12 mouse cellular contexts compared by ENCODE assay signal in the genomic region with DNA sequence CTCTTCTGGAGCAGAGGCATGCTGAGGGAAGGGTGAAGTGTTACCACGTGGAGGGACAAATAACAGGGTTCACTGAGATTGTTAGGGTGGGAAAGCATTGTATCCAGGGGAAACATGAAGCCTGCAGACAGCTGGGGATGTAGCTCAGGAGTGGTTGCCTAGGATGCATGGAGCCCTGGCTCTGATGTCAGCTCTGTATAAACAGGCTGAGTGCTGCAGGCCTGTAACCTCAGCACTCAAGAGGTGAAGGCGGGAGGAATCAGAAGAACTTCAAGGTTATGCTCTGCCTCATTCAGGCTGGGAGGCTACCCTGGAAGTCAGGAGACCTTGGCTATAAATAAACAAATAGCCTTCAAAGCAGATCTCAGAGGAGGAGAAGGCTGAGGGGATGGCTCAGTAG. TPM values are rescaled to one million over a fixed set of nuclear protein-coding genes. Genes with fewer than 3 reads are reported as not detected.
DNase-seq lines count a peak whose midpoint lies in the region; ATAC-seq and TF ChIP-seq lines count a peak whose summit lies in the region.
"Had no signal": no experiment of that assay in that cellular context is flagged by ENCODE, and none has a peak within 500 bp of the region (broad histone marks: within the 10 kb centered on the region; RNA-seq: fewer than 3 reads in every experiment).

No protein-coding gene starts in this region.

- no peaks in the 10 kb centered on the region for H3K4me1 ChIP-seq in heart, postnatal 0 days (ENCODE audit: control insufficient read depth, insufficient read depth)
- H3K4me1 ChIP-seq in neural tube, embryonic 11.5 days (ENCODE audit: control insufficient read depth, insufficient read depth, low read length): no peaks in the 10 kb centered on the region
- H3K4me1 ChIP-seq in neural tube, embryonic 15.5 days: no peaks in the 10 kb centered on the region
- no peaks in the 10 kb centered on the region; the same call in 1 of the 2 replicates for H3K4me1 ChIP-seq in midbrain, embryonic 16.5 days (ENCODE audit: control insufficient read depth, insufficient read depth, low read length)

- H3K36me3 ChIP-seq in heart, postnatal 0 days (replicated peaks; ENCODE audit: control insufficient read depth, insufficient read depth, low read length): no peaks in the 10 kb centered on the region
- no peaks in the 10 kb centered on the region for H3K36me3 ChIP-seq in neural tube, embryonic 11.5 days (ENCODE audit: control insufficient read depth, insufficient read depth, low read length)
- H3K36me3 ChIP-seq in neural tube, embryonic 15.5 days: peaks cover 7% of the 10 kb centered on the region; the same call in 1 of the 2 replicates
- H3K36me3 ChIP-seq in midbrain, embryonic 16.5 days (ENCODE audit: control insufficient read depth, insufficient read depth, low read length): no peaks in the 10 kb centered on the region

- no peak overlapping the region for H3K9ac ChIP-seq in heart, postnatal 0 days (replicated peaks; ENCODE audit: low read depth, low read length)
- no peak overlapping the region for H3K9ac ChIP-seq in neural tube, embryonic 11.5 days (ENCODE audit: low read length)
- no peak overlapping the region for H3K9ac ChIP-seq in neural tube, embryonic 15.5 days (replicated peaks)
- no peak overlapping the region for H3K9ac ChIP-seq in midbrain, embryonic 16.5 days (ENCODE audit: low read depth, low read length)

- 20% methylated on average over 2 of the region's 2 CpGs for WGBS in heart, postnatal 0 days
- WGBS in neural tube, embryonic 11.5 days: 17% methylated on average over 2 of the region's 2 CpGs
- WGBS in neural tube, embryonic 15.5 days: 28% methylated on average over 2 of the region's 2 CpGs
- WGBS in midbrain, embryonic 16.5 days: 20% methylated on average over 2 of the region's 2 CpGs

- no peak overlapping the region for H3K4me2 ChIP-seq in heart, postnatal 0 days (ENCODE audit: low read depth, low read length)
- no peak overlapping the region for H3K4me2 ChIP-seq in neural tube, embryonic 11.5 days (ENCODE audit: low read depth)
- no peak overlapping the region for H3K4me2 ChIP-seq in neural tube, embryonic 15.5 days
- H3K4me2 ChIP-seq in midbrain, embryonic 16.5 days (ENCODE audit: low read length): no peak overlapping the region
- H3K4me2 ChIP-seq: heart, embryonic 11.5 days had no signal

- ATAC-seq in heart, postnatal 0 days (ENCODE audit: insufficient read depth, low read depth): no peak
- ATAC-seq in neural tube, embryonic 11.5 days (ENCODE audit: insufficient read depth, low FRiP score, low TSS enrichment): no peak
- ATAC-seq in neural tube, embryonic 15.5 days (ENCODE audit: low FRiP score): no peak
- ATAC-seq in midbrain, embryonic 16.5 days: no peak
- ATAC-seq: intestine, postnatal 0 days had no signal

- peak; percentile 6 for DNase-seq in heart, postnatal 0 days (ENCODE audit: low spot score)
- DNase-seq in heart, adult 18-20 months: no peak
- peak; percentile 32 for DNase-seq in neural tube, embryonic 11.5 days (ENCODE audit: low spot score)
- peak; percentile 66 for DNase-seq in embryo, embryonic 10.5 days (ENCODE audit: low spot score)
- DNase-seq in cerebellum, postnatal 10 days: no peak
- no peak for DNase-seq in lung, postnatal 4 days
- DNase-seq: cerebellum, adult 11 months; left cerebral cortex, postnatal 4 days had no signal

- no peak for TF ChIP-seq EP300 in heart, postnatal 0 days (IDR thresholded peaks at IDR 0.05; ENCODE audit: low read depth)

- TF ChIP-seq CTCF in heart, postnatal 0 days (IDR thresholded peaks at IDR 0.05; ENCODE audit: low read depth): no peak

- no peak overlapping the region for H3K4me3 ChIP-seq in heart, postnatal 0 days (ENCODE audit: low read depth, low read length)
- no peak overlapping the region for H3K4me3 ChIP-seq in neural tube, embryonic 11.5 days (ENCODE audit: low read depth, low read length)
- H3K4me3 ChIP-seq in neural tube, embryonic 15.5 days (replicated peaks): no peak overlapping the region
- H3K4me3 ChIP-seq in midbrain, embryonic 16.5 days (ENCODE audit: low read depth, low read length): no peak overlapping the region

- no peak overlapping the region for H3K27ac ChIP-seq in heart, postnatal 0 days (ENCODE audit: low read depth)
- H3K27ac ChIP-seq in neural tube, embryonic 11.5 days (ENCODE audit: low read depth, low read length): no peak overlapping the region
- no peak overlapping the region for H3K27ac ChIP-seq in neural tube, embryonic 15.5 days (replicated peaks)
- H3K27ac ChIP-seq in midbrain, embryonic 16.5 days (ENCODE audit: low read length): 0 out of 2 replicates have a peak overlapping the region, but pooled peaks have one; percentile 26

- no peaks in the 10 kb centered on the region for H3K9me3 ChIP-seq in heart, postnatal 0 days (replicated peaks; ENCODE audit: control insufficient read depth, low read length)
- no peaks in the 10 kb centered on the region for H3K9me3 ChIP-seq in neural tube, embryonic 11.5 days (ENCODE audit: control insufficient read depth, low read length)
- H3K9me3 ChIP-seq in neural tube, embryonic 15.5 days (replicated peaks): no peaks in the 10 kb centered on the region
- H3K9me3 ChIP-seq in midbrain, embryonic 16.5 days (replicated peaks; ENCODE audit: control insufficient read depth, low read length, poor library complexity, severe bottlenecking): no peaks in the 10 kb centered on the region

- no peaks in the 10 kb centered on the region for H3K27me3 ChIP-seq in heart, postnatal 0 days (ENCODE audit: control insufficient read depth, insufficient read depth, low read length)
- no peaks in the 10 kb centered on the region for H3K27me3 ChIP-seq in neural tube, embryonic 11.5 days (ENCODE audit: control insufficient read depth, insufficient read depth, low read length)
- H3K27me3 ChIP-seq in neural tube, embryonic 15.5 days (replicated peaks): no peaks in the 10 kb centered on the region
- H3K27me3 ChIP-seq in midbrain, embryonic 16.5 days (ENCODE audit: control insufficient read depth, insufficient read depth, low read depth, low read length): no peaks in the 10 kb centered on the region

RNA-seq across cellular contexts. Expression of a gene that starts 20.1 kb away (rescaled TPM):
- 19.1 and 111 TPM in 2 replicates for total RNA-seq in heart, postnatal 0 days (2014; rRNA removed; ENCODE audit: low replicate concordance)
- 13.1 and 14.6 TPM in 2 replicates for polyA plus RNA-seq in heart, postnatal 0 days (2015; fragmentation: Nextera tagmentation; extraction: Ambion mirVana)
- 10 to 100 TPM; 19.5 to 25.5 TPM for total RNA-seq in heart, adult 18-20 months (2021)
- polyA plus RNA-seq in neural tube, embryonic 11.5 days (2014; fragmentation: Nextera tagmentation; extraction: Ambion mirVana): 59.6 and 66.7 TPM in 2 replicates
- 40.1 and 51.3 TPM in 2 replicates for polyA plus RNA-seq in neural tube, embryonic 15.5 days (2015; fragmentation: Nextera tagmentation; extraction: Ambion mirVana)
- polyA plus RNA-seq in midbrain, embryonic 16.5 days (2015; fragmentation: Nextera tagmentation; extraction: Ambion mirVana): 51.2 and 54.4 TPM in 2 replicates

RNA-seq across cellular contexts. Expression of a gene that starts 32.0 kb away (rescaled TPM):
- 704 and 828 TPM in 2 replicates for total RNA-seq in heart, postnatal 0 days (2014; rRNA removed; ENCODE audit: low replicate concordance)
- 1,871 and 2,053 TPM in 2 replicates for polyA plus RNA-seq in heart, postnatal 0 days (2015; fragmentation: Nextera tagmentation; extraction: Ambion mirVana)
- 100 to 1,000 TPM; 599 to 655 TPM for total RNA-seq in heart, adult 18-20 months (2021)
- 3,903 and 3,916 TPM in 2 replicates for polyA plus RNA-seq in neural tube, embryonic 11.5 days (2014; fragmentation: Nextera tagmentation; extraction: Ambion mirVana)
- 4,120 and 4,434 TPM in 2 replicates for polyA plus RNA-seq in neural tube, embryonic 15.5 days (2015; fragmentation: Nextera tagmentation; extraction: Ambion mirVana)
- polyA plus RNA-seq in midbrain, embryonic 16.5 days (2015; fragmentation: Nextera tagmentation; extraction: Ambion mirVana): 4,809 and 4,815 TPM in 2 replicates

RNA-seq across cellular contexts. Expression of a gene that starts 55.3 kb away (rescaled TPM):
- 6.4 and 7.7 TPM in 2 replicates for total RNA-seq in heart, postnatal 0 days (2014; rRNA removed; ENCODE audit: low replicate concordance)
- 2.6 and 3.0 TPM in 2 replicates for polyA plus RNA-seq in heart, postnatal 0 days (2015; fragmentation: Nextera tagmentation; extraction: Ambion mirVana)
- total RNA-seq in heart, adult 18-20 months (2021): 1 to 10 TPM; 3.0 TPM
- 10.0 and 11.7 TPM in 2 replicates for polyA plus RNA-seq in neural tube, embryonic 11.5 days (2014; fragmentation: Nextera tagmentation; extraction: Ambion mirVana)
- 32.3 and 32.9 TPM in 2 replicates for polyA plus RNA-seq in neural tube, embryonic 15.5 days (2015; fragmentation: Nextera tagmentation; extraction: Ambion mirVana)
- polyA plus RNA-seq in midbrain, embryonic 16.5 days (2015; fragmentation: Nextera tagmentation; extraction: Ambion mirVana): 43.5 and 43.7 TPM in 2 replicates

Comparison
In these comparisons a context has a peak if more than half of its experiments do, and no peak if none do; other contexts are left out.
1. DNase-seq: peak in heart, postnatal 0 days (single experiment), neural tube, embryonic 11.5 days (single experiment) and embryo, embryonic 10.5 days (single experiment); none in heart, adult 18-20 months (0 of 2), cerebellum, postnatal 10 days (0 of 2) and lung, postnatal 4 days (0 of 2).